Mouse (Mus musculus) cortical plate, adult 2 months (tissue): ENCODE measurements around the gene Ipcef1.

Experiments used
- CTCF ChIP-seq: fragments of 200-500 bp; IDR thresholded peaks from 2 replicates; pipeline ENCODE4 v1.5.1; 2011; ENCODE audit warnings: mild to moderate bottlenecking, control low read depth, low read length; ENCODE audit not compliant: insufficient read depth; ENCODE audit errors: extremely low read depth
- POLR2A ChIP-seq: fragments of 200-500 bp; IDR thresholded peaks from 2 replicates; pipeline ENCODE4 v1.6.1; 2011; ENCODE audit warnings: mild to moderate bottlenecking, low read length, control low read depth; ENCODE audit not compliant: insufficient read depth; ENCODE audit errors: extremely low read depth

- TF ChIP-seq CTCF (no peak), POLR2A (no peak)
Observed at GRCm38 (mm10) chr10:6901819-6902393, 150.4 kb downstream of the Ipcef1 start.
